Mouse (Mus musculus) thymus, postnatal 0 days (tissue): Measurements from ENCODE around the gene Slc44a1. TPM values are rescaled to one million over a fixed set of nuclear protein-coding genes. Genes with fewer than 3 reads are reported as not detected.

Experiments
- DNase-seq: peaks from one replicate; pipeline ENCODE4 v3.0.0-alpha.2; 2015; ENCODE audit warnings: low spot score
- polyA plus RNA-seq: library from polyadenylated mRNA; unstranded; fragments of >200 nt; fragmentation: Nextera tagmentation; extraction: Ambion mirVana; gene quantifications from 2 replicates; pipeline ENCODE4 v1.2.1, GENCODE M21; 2015

The Slc44a1 gene
- polyA plus RNA-seq, 1 experiment from 2014 or later = 9.6 TPM

GRCm38 (mm10) chr4:53430522-53430921 is 9.7 kb upstream of the Slc44a1 start:
- DNase-seq = no peak

DNA sequence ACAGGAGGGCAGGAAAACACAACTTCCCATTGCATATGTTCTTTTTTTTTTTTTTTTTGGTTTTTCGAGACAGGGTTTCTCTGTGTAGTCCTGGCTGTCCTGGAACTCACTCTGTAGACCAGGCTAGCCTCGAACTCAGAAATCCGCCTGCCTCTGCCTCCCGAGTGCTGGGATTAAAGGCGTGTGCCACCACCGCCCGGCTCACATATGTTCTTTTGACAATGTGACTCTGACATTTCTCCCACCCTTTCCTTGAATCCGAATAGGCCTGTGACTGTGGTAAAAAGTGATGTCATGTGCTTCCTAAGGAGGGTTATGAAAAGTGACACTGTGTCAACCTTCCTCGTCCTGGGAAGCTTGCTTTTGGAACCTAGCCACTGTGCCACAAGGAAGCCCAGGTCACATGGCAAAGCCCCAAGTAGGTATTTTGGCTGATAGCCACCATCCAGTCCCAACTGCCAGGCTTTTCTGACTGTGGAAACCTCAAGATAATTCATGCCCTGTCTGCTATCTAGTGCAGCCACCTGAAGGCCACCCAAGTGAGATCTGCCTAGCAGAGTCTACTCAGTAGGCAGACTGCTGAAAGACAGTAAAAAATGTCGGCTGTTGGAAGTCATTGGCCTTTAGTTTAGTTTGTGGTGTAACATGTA is 8.5 kb upstream of the Slc44a1 start:
- no peak for DNase-seq

DNA sequence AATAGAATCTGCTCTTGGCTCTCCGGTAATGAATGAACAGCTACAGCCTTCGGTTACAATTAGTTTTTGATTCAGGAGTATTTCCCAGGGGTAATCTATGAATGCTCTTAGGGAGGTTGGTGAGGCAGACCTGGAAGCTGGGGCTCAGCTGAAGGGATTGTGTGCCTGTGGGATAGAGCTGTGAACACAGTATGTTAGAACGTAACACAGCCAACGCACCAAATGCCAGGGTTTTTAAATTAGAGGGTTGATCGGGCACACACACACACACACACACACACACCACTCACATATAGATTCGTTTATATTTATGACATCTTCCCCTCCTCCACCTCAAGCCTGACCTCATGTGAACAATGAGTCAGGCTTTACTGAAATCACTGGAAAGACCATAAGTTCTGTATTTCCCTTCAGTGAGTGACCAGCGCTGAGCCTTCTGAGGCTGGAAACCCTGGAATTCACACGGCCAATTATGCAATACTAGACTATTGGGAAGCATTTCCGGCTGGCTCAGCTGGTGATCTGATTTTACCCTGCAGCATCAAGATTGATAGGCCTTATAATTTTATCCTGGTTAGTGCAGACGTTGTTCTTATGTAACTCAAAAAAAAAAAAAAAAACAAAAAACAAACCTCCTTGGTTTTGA is 3.0 kb upstream of the Slc44a1 start:
- no peak for DNase-seq

GRCm38 (mm10) chr4:53438386-53438785 is 1.8 kb upstream of the Slc44a1 start:
- DNase-seq = no peak

GRCm38 (mm10) chr4:53438836-53439480 is 1.3 kb upstream of the Slc44a1 start:
- DNase-seq = no peak

- no peak for DNase-seq
Measured at GRCm38 (mm10) chr4:53439636-53440009, 590 bp upstream of the Slc44a1 start.

- no peak for DNase-seq
Measured at GRCm38 (mm10) chr4:53440816-53441571, 781 bp downstream of the Slc44a1 start.

- DNase-seq = no peak
Measured at GRCm38 (mm10) chr4:53441683-53442082, 1.5 kb downstream of the Slc44a1 start.

- no peak for DNase-seq
Measured at GRCm38 (mm10) chr4:53446216-53446615, 6.0 kb downstream of the Slc44a1 start.

DNA sequence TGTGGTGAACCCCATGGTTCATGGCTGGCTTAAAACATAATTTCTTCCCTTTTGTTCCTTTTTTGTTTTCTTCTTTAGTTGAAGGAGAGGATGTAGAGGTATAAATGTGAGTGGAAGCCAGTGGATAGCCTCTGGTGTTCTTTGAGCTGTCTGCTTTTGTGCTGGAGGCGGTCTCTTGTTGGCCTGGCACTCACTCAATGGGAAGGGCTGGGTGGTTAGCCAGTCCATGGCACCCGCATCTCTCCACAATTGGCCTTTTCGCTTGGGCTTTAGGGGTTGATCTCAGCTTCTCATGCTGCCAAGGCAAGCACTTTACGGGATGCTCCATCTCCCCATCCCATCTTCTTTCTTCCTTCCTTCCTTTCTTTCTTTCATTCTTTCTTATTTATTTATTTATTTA is 7.6 kb downstream of the Slc44a1 start:
- DNase-seq = no peak

DNA sequence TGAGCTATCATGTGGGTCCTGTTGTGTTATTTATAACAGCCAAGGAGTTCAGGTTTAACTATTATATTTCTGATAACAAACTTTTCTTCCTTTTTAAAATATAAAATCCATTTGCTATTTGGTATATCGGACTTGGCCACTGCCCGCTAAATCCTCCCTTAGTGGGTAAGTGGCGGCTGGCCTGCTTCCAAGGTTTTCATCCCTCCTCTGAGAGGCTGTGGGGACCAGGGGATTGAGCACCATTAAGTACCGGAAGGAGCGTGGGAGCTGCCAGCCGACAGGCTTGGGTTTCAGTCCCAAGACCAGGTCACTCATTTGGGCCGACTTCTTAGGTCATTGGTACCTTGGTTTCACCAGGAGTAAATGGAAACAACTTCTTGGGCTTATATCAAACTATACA is 10.5 kb downstream of the Slc44a1 start:
- DNase-seq = no peak

- no peak for DNase-seq
Measured at GRCm38 (mm10) chr4:53451887-53452286, 11.7 kb downstream of the Slc44a1 start.

GRCm38 (mm10) chr4:53452457-53452856 is 12.2 kb downstream of the Slc44a1 start:
- DNase-seq = no peak

DNA sequence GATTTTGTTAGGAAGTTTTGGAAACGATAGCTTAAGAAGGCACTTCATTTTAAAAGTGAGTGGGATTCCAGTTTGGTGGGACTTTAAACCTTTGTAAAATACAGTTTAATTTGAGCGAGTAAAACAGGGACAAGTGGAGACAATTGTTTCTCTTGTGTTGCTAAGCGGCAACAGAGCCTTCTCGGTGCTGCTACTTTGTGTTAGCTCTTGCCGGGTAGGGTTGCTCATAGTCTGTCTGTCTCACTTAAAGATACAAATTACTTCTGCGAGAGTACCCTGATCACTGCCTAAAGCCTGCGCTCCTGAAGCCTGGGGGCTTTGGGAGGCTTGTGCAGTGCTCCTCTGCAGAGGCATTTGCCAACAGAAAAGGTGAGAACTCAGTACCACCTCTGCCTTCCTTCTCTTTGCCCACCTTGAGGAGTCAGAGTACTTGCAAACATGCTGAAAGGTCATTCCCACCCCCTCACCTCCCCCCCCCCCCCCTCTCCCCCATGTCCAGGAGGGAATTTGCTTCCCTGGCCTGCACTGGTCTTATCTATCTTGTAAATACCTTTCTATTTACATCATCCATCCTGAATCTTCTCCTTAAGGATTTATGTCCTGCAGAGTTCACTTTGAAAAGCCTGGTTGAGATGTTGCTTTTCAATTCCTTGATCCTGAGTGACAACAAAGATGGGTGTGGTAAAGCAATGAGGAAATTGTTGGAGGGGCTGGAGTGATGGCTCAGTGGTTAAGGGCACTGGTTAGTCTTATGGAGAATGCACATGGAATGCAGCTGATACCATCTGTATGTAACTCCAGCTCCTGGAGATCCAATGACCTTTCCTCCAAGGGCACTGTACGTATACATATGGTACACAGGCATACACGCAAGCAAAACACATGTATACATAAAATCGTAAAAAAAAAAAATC is 13.0 kb downstream of the Slc44a1 start:
- DNase-seq = no peak

- DNase-seq = no peak
Measured at GRCm38 (mm10) chr4:53455885-53456284, 15.7 kb downstream of the Slc44a1 start.

DNA sequence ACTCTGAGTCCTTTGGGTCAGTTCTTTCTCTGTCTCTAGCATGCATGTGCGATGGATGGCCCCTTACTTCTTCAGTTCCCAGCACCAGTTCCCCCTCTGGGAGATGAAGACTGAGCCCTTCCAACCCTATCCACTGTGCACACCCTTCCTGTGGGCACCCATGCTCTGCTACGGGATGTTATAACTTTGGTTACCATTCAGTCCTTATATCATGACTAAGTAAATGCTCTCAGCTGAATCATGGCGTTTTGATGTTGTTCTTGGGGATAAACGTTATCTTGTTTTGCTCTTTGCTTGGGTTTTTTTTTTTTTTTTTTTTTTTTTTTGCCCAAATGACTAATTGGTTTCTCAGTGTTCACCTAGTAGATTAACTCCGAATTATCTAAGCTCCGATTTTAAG is 16.4 kb downstream of the Slc44a1 start:
- no peak for DNase-seq

GRCm38 (mm10) chr4:53458503-53458902 is 18.3 kb downstream of the Slc44a1 start:
- no peak for DNase-seq

DNA sequence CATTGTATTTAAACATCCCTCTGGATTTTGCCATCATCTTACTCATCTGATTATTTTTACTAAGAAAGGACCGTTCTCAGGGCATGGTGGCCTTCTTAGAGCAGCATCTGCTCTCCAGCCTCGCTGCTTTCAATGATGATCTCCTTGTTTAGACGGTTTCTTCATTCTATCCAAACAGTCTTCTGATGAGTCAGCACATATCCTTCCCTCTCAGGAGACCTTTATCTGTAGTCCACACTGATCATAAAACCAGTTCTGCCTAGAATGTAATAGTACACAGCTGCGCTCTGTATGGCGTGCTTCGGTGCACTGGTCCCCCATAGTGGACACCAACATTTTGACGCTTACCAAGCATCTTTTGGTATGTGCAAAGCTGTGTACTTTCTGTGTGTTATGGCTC is 19.5 kb downstream of the Slc44a1 start:
- no peak for DNase-seq

GRCm38 (mm10) chr4:53461026-53461425 is 20.8 kb downstream of the Slc44a1 start:
- no peak for DNase-seq

- DNase-seq = no peak
Measured at GRCm38 (mm10) chr4:53462069-53462468, 21.9 kb downstream of the Slc44a1 start.
